Mouse (Mus musculus): ENCODE results near the gene Rangrf.

- TF ChIP-seq CTCF (IDR thresholded peaks at IDR 0.05; ENCODE audit: control insufficient read depth, insufficient read depth, low read length), result no peak
- TF ChIP-seq POLR2A (IDR thresholded peaks at IDR 0.05; ENCODE audit: borderline replicate concordance, control insufficient read depth, low read depth, low read length), result 0 out of 2 replicates have a peak, but pooled peaks have one; percentile 39
Measured at GRCm38 (mm10) chr11:69012071-69012601, 37.2 kb upstream of the Rangrf start.
